Mouse (Mus musculus) ES-Bruce4 (cell line): ENCODE data around the gene Nptx2.

ENCODE experiments used
- CTCF ChIP-seq: IDR thresholded peaks from one replicate; pipeline ENCODE4 v1.8.1; 2011; ENCODE audit warnings: low read depth, low read length
- POLR2A ChIP-seq: IDR thresholded peaks from one replicate; pipeline ENCODE4 v1.8.1; 2011; ENCODE audit warnings: low read length; ENCODE audit not compliant: insufficient read depth

GRCm38 (mm10) chr5:144546423-144546995, 807 bp downstream of the Nptx2 start:
- no peak for TF ChIP-seq POLR2A
- TF ChIP-seq CTCF, result no peak
